16 mouse cellular contexts compared by ENCODE assay signal in the genomic region with DNA sequence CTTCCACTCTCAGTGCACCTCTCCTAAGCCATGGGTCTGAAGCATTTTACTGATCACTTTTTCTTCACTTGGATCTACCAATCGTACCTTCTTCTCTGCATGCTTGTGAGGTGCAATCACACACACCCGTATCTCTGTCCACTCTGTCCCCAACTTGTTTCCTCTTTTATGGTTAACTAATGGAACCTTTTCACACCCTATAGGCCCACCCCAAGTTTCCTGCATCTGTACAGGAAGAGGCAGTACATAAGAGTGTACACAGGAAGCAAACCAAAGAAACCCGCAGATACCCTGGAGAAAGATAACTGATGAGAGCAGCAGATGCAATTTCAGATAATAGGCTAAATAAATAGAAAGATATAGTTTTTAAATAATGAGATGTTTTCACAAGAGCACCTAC.
"Had no signal": no experiment of that assay in that cellular context is flagged by ENCODE, and none has a peak within 500 bp of the region (broad histone marks: within the 10 kb centered on the region; RNA-seq: fewer than 3 reads in every experiment).

No protein-coding gene starts in this region.

- H3K27ac ChIP-seq: kidney, postnatal 0 days; limb, embryonic 12.5 days; liver, embryonic 14.5 days; midbrain, embryonic 10.5 days; neural tube, embryonic 12.5 days had no signal

- H3K9ac ChIP-seq: limb, embryonic 12.5 days; liver, embryonic 14.5 days; neural tube, embryonic 12.5 days had no signal

- H3K27me3 ChIP-seq: limb, embryonic 12.5 days; neural tube, embryonic 12.5 days had no signal

- H3K9me3 ChIP-seq: limb, embryonic 12.5 days; midbrain, embryonic 10.5 days; neural tube, embryonic 12.5 days had no signal

- H3K4me1 ChIP-seq: limb, embryonic 12.5 days; midbrain, embryonic 10.5 days; neural tube, embryonic 12.5 days had no signal

- ATAC-seq: intestine, postnatal 0 days had no signal

- H3K4me3 ChIP-seq: limb, embryonic 12.5 days; midbrain, embryonic 10.5 days; myocyte; neural tube, embryonic 12.5 days had no signal

- H3K4me2 ChIP-seq: limb, embryonic 12.5 days; neural tube, embryonic 12.5 days had no signal

- H3K36me3 ChIP-seq: limb, embryonic 12.5 days; midbrain, embryonic 10.5 days; neural tube, embryonic 12.5 days had no signal

- DNase-seq: kidney, adult 9 months; kidney, postnatal 36 days; layer of hippocampus, adult 9-11 months; lung, adult 18-20 months; midbrain, embryonic 14.5 days; retina, postnatal 1 day; right cerebral cortex, postnatal 25 days; thymus, adult 2 months; thymus, postnatal 36 days had no signal
